Mouse (Mus musculus): Measurements from ENCODE around the gene Sema6d.

Gene Sema6d

DNA sequence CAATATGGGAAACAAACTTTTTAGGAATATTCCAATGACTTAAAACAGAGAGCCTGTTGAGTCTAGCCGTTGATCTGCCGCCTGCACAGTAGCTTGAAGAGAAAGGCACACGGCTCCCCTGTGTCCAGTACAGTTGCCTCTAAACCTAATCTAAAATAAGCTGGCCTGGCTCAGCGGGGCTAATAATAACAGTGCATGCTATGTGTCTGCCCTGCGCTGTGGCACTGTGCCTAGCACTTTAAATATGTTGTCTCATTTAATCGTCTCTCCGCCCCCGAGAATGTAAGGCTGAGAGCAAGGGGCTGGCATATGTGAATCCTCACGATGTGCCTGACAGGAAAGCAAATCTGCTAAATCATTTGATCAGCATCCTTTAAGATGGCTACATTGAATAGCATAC is 527.7 kb downstream of the Sema6d start:
- DNase-seq (ENCODE audit: low spot score), result no peak

DNA sequence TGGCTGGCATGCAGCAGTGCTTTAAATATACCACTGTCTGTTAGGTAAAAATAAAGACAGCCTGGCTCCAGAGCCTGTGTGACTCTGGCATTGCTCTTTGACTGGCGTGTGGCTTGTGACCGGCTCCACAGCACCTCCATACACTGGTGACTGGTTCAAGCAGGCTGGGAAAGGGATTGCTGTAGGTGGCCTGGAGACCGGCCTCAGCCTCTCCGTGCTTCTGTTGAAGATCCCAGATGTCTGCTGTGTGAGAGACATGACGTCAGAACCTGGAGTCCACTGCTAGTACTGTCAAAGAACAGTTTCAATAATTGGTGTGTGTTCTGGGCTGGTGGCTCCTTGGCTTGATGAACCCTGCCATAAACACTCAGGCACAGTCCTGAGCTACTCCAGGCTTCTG is 528.3 kb downstream of the Sema6d start:
- DNase-seq (ENCODE audit: low spot score), result no peak

DNA sequence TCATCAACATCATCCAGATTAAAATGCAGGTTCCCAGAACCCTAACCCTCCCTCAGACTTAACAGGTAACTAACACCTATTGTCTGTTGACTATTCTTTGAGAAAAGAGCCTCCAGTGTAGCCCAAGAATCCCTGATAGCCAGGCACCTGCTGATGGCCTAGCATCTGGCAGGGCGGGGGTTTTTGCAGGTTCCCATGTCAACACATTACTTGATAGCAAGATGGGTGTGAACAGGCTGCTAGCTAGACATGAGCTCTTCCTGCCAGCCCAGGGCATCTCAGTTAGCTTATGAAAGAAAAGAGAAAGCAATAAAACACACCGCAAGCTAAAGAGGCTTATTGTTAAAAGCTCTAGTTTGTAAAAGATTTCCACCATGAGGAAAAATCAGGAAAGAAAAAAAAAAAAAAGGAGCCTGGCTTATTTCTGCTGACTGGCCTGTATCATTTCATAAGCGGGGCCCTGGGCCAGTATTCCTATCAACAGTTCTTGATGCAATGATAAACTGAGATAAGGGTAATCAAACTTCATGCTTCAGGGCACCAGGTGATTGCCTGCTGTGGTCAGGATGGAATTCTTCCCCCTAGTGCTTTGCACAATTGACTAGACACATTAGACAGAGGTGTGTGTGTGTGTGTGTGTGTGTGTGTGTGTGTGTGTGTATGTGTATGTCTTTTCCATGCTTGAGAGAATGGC is 528.9 kb downstream of the Sema6d start:
- DNase-seq (ENCODE audit: low spot score), result no peak

DNA sequence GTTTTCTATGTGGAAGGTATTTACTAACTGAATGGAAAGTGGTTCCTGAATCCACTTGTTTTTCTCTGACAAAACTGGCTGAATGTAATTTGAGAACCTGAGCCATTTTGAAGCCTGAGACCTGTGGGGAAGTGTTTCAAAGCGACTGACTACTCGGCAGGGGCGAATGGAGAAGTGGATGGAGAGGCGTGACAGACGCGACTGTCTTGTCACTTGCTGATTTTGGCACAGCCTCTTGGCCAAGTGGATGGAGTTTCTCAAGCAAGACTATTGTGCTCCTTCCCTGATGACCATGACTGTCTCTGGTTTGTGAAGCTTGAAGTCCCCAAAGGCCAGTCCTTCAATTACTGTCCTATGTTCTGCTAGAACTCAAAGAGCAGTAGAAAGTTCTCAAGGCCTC is 530.7 kb downstream of the Sema6d start:
- no peak for DNase-seq (ENCODE audit: low spot score)

GRCm38 (mm10) chr2:124621972-124622621 is 532.3 kb downstream of the Sema6d start:
- DNase-seq (ENCODE audit: low spot score), result no peak

GRCm38 (mm10) chr2:124624247-124624929 is 534.6 kb downstream of the Sema6d start:
- no peak for DNase-seq (ENCODE audit: low spot score)

DNA sequence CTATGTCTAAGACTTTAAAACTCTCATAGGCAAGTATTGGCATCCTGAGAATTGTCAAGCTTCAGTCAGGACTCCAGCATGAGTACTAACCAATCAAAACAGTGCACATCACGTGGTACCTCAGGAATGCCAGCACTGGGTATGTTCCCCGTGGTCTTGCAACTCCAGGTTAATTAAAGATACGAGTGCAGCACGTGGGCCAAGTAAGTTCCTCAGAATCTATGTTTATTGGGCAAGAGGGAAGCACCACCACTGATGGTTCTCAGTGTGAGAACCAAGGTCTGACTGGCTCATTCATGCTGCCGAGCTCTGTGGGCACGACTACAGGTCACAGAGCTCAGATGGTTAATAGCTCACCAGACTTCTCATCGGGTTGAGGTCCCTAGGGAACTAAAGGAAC is 536.7 kb downstream of the Sema6d start:
- DNase-seq (ENCODE audit: low spot score), result no peak

GRCm38 (mm10) chr2:124627664-124628063 is 537.9 kb downstream of the Sema6d start:
- DNase-seq (ENCODE audit: low spot score), result no peak

- no peak for DNase-seq (ENCODE audit: low spot score)
These were observed 538.9 kb downstream of the Sema6d start for GRCm38 (mm10) chr2:124628701-124629100.

- DNase-seq (ENCODE audit: low spot score), result no peak
These were observed 544.7 kb downstream of the Sema6d start for GRCm38 (mm10) chr2:124634400-124634998.

DNA sequence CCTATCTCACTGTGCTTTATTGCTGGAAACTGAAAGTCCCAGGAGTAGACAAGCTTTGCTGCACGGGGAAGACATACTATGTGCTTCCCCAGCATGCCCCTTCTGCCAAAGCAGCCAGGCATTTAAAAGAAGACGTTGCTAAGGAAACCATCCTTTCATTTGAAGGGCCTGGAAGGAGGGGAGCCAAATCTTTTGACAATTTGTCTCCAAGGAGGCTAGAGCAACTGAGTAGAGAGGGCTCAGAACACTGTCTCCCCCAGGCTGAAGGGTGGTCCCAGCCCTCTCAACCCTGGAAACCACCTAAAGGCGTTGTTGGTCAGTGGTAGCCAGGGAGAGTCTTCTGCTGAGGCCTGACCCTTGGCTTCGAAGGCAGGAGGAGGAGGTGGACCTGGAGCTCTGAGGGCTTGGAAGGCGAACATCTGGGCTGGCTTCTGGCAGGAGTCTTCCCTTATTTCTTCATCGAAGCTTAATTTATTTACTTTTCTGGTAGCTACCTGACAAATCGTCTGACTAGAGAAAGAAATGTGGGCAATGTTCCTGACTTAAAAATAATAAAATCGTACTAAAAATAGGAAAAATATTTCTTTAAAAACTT is 545.6 kb downstream of the Sema6d start:
- no peak for DNase-seq (ENCODE audit: low spot score)

DNA sequence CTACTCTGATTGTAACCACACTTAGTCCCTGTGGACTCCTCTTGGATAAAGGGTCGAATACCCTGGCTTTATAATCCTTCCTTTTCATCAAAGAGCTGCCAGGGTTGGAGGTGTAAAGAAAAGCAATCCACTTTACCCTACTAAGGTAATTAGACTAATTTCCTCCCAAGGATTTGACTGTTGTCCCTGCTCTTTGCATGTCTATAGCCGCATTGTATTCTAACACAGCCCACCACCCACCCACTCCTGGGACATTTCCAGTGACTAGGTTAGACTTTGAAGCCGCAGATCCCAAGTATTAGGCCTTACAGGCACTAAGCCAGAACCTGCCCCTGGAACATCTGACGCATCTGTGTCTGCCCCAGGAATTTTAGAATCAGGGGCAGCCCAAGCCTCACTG is 547.3 kb downstream of the Sema6d start:
- no peak for DNase-seq (ENCODE audit: low spot score)

GRCm38 (mm10) chr2:124639221-124639963 is 549.6 kb downstream of the Sema6d start:
- DNase-seq (ENCODE audit: low spot score), result no peak

DNA sequence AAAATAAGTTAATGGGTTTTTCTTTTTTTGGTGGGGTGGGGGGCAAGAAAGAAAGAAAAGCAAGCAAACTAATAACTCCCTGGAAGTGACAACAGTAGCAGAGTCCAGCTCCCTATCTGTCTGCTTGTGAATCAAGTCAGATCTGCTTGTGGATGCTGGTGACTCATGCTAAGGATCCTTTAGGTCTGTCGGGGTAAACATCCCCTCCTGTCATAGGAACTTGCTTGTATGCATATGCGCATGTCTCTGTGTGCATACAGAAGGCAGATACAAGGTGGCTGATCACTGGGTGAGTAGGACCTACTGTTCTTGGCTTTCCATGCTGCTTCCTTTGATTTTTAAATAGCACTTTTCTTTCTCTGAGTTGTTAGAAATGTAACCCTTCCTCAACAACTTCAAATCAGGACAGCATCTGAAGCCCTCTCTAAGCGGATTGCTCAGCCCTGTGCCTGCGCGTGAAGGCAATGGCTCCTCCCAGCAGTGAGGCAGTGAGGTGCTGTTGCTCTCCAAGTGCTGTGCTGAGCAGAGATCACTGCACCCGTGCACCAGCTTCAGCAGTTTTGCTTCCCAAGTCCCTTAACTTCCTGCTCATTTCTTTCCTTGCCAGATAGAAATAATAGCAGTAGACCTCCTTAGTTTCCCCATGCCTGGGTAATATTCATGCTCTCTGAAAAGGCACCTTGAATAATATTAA is 550.9 kb downstream of the Sema6d start:
- no peak for DNase-seq (ENCODE audit: low spot score)

DNA sequence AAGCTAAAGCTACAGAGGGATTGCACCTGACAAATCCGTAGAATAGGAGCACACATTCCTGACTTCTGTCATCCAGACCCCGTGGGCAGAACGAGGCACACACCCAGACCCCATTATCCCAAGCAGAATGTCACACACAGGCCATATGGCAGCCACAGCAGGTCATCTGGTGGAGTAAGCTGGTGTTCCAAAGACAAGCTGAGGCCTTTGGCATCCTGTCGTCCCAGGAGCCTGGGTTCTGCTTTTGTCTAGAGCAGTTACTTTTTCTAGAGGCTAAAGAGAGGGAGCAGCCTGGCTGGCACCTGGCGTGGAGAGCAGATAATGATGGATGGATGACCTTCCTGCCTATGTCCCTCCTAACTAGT is 551.4 kb downstream of the Sema6d start:
- no peak for DNase-seq (ENCODE audit: low spot score)

GRCm38 (mm10) chr2:124642131-124642530 is 552.4 kb downstream of the Sema6d start:
- no peak for DNase-seq (ENCODE audit: low spot score)

DNA sequence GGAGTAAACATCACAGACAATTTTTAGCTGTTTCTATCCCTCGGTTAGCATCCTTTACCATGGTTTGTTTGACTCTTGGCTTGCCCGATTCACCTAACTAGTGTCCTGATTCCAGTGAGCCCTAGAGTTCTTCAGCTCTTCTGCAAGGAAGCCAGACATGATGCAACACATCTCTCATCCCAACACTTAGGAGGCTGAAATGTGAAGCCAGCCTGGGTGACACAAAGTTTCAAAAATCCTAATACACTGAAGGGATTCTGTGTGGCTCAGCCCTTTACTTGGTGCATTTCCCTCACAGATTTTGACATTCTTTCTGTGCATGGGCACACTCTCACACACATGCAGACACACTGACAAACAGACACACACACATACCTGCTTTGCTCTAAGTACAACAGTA is 560.8 kb downstream of the Sema6d start:
- no peak for DNase-seq (ENCODE audit: low spot score)

DNA sequence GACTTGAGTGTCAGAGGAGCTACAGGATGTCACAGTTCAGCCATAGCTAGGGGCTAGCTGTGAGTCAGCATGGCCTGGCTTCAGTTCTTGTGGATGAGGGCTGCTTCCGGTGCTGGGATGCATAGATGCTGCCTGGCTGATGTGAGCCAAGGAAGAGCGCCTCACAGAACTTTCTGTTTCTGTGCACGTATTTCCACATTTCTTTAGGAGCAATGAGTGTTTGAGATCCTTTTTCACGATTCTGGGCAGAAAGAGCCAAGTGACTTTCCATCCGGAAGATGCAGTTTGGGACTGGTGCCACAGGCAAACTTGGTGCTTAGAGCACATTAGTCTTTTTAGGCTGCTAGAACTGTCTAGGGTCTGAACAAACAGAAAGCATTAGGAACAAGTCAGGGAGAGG is 561.4 kb downstream of the Sema6d start:
- DNase-seq (ENCODE audit: low spot score), result no peak

DNA sequence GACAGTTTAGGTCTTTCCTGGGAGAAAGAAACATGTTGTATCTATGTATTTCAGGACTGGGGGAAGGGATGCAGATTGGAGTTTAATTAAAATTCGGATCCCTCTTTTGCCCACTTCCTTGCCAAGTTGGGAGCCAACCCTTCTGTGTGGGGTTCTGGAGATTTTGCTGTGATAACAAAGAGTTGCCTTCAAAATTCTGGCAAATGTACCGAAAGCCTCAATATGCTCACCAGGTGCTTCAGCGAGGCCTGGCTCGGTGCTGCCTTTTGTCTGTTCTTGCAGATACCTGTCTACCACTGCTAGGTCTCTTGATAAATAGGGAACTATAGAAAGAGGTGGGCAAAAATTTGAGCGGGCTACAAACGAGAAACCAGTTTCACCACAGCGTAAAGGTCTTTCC is 563.4 kb downstream of the Sema6d start:
- no peak for DNase-seq (ENCODE audit: low spot score)

DNA sequence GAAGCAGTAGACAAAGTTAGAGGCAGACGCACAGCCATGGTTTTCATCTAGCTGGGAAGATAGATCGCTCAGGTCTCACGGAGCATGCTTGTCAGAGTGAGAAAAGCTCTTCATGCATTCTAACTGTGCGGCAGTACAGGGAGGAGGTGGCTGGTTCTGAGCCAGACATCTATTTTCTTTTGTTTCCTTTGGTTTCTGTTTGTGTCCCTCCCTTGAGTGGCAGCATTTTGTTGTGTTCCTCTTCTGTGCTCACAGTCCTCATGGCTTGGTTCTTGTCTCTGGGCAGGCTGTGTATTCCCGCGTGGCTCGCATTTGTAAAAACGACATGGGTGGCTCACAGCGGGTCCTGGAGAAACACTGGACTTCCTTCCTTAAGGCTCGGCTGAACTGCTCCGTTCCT is 567.6 kb downstream of the Sema6d start:
- DNase-seq (ENCODE audit: low spot score), result no peak

DNA sequence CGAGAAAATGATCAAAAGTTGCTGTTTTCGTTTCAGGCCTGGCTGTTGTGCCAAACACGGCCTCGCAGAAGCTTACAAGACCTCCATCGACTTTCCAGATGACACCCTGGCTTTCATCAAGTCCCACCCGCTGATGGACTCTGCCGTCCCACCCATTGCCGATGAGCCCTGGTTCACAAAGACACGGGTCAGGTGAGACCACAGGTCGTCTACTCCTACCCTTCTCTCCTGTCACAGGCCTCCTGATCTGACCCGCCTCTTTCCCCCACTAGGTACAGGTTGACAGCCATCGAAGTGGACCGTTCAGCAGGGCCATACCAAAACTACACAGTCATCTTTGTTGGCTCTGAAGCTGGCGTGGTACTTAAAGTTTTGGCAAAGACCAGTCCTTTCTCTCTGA is 568.6 kb downstream of the Sema6d start:
- no peak for DNase-seq (ENCODE audit: low spot score)
